Mouse (Mus musculus): ENCODE results near the gene Pemt. TPM values are rescaled to one million over a fixed set of nuclear protein-coding genes. Genes with fewer than 3 reads are reported as not detected.

The Pemt gene
- polyA plus RNA-seq, 2 experiments: 5.4 to 7.2 TPM

DNA sequence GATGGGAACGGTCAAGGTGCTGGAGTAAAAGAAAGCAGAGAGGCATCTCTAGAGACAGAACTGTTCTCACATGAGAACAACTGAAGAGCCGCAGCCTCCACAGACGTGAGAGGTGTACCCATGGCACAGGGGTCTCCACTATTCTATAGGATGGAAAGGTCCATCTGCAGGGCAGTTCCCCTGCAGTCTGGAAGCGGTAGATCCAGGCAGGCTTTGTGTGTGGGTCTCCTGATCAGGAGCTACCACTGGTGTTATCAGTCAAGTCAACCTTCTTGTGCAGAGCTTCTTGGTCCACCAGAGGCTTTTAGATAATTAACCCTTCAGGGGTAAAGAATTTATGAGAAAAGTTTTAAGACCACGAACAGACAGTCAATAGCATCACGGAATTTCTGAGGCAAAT lies 10.2 kb upstream of the Pemt start:
- no peak for TF ChIP-seq POLR2A (IDR thresholded peaks at IDR 0.05; ENCODE audit: borderline replicate concordance, extremely low read depth, insufficient read depth, insufficient read length)
- Histone ChIP-seq H3K27me3 (ENCODE audit: control insufficient read depth, insufficient read depth, low read length) (no peaks in the 10 kb centered on the region), H3K9ac (ENCODE audit: low read depth, low read length, severe bottlenecking) (no peak overlapping the region), H3K4me3 (replicated peaks; ENCODE audit: low read length) (no peak overlapping the region), H3K9me3 (ENCODE audit: control insufficient read depth, low read length) (no peaks in the 10 kb centered on the region), H3K27ac (replicated peaks; ENCODE audit: low read depth, low read length) (no peak overlapping the region), H3K36me3 (ENCODE audit: control insufficient read depth, insufficient read depth, low read length) (no peaks in the 10 kb centered on the region), H3K4me2 (replicated peaks; ENCODE audit: low read depth, low read length, severe bottlenecking) (no peak overlapping the region), H3K4me1 (ENCODE audit: control insufficient read depth, insufficient read depth, low read length) (no peaks in the 10 kb centered on the region)
- ATAC-seq (ENCODE audit: low FRiP score, low read depth) (no peak), DNase-seq (ENCODE audit: low spot score) (no peak)
- 80% methylated on average over 6 of the region's 6 CpGs for WGBS

GRCm38 (mm10) chr11:60048841-60049240 lies 2.6 kb upstream of the Pemt start:
- Histone ChIP-seq H3K9ac (ENCODE audit: low read depth, low read length, severe bottlenecking) (no peak overlapping the region), H3K4me2 (replicated peaks; ENCODE audit: low read depth, low read length, severe bottlenecking) (no peak overlapping the region), H3K27ac (replicated peaks; ENCODE audit: low read depth, low read length) (no peak overlapping the region), H3K4me3 (replicated peaks; ENCODE audit: low read length) (no peak overlapping the region), H3K4me1 (ENCODE audit: control insufficient read depth, insufficient read depth, low read length) (peaks cover 4% of the 10 kb centered on the region; the same call in 1 of the 2 replicates), H3K27me3 (ENCODE audit: control insufficient read depth, insufficient read depth, low read length) (no peaks in the 10 kb centered on the region), H3K36me3 (ENCODE audit: control insufficient read depth, insufficient read depth, low read length) (no peaks in the 10 kb centered on the region), H3K9me3 (ENCODE audit: control insufficient read depth, low read length) (no peaks in the 10 kb centered on the region)
- ATAC-seq (ENCODE audit: low FRiP score, low read depth): no peak
- 90% methylated on average over 2 of the region's 2 CpGs for WGBS
- no peak for TF ChIP-seq POLR2A (IDR thresholded peaks at IDR 0.05; ENCODE audit: borderline replicate concordance, extremely low read depth, insufficient read depth, insufficient read length)
- DNase-seq (ENCODE audit: low spot score): no peak

DNA sequence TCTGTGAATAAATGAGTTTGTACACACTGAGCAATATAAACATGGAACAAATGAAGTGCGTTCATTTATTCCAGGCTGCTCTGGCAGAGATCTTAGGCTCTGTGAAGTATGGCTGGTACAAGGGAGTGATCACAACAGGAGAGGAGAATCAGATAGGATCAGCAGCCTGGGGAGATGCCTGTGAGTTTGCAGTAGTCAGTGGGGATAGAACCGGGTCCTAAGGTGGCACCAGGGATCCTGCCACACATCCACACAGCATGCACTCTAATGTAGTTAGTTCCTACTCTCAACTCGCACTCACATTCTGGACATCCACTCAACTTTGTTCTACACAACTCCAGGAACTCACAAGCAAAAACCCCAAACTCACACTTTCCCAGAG lies 622 bp downstream of the Pemt start:
- H3K4me2 ChIP-seq (replicated peaks; ENCODE audit: low read depth, low read length, severe bottlenecking): peak overlapping the region; percentile 56
- no peaks in the 10 kb centered on the region for H3K36me3 ChIP-seq (ENCODE audit: control insufficient read depth, insufficient read depth, low read length)
- DNase-seq (ENCODE audit: low spot score): no peak
- 8% methylated on average over 3 of the region's 3 CpGs for WGBS
- H3K9me3 ChIP-seq (ENCODE audit: control insufficient read depth, low read length): no peaks in the 10 kb centered on the region
- peaks cover 4% of the 10 kb centered on the region; the same call in 1 of the 2 replicates for H3K4me1 ChIP-seq (ENCODE audit: control insufficient read depth, insufficient read depth, low read length)
- H3K27me3 ChIP-seq (ENCODE audit: control insufficient read depth, insufficient read depth, low read length): no peaks in the 10 kb centered on the region
- peak overlapping the region; percentile 52 for H3K9ac ChIP-seq (ENCODE audit: low read depth, low read length, severe bottlenecking)
- no peak for TF ChIP-seq POLR2A (IDR thresholded peaks at IDR 0.05; ENCODE audit: borderline replicate concordance, extremely low read depth, insufficient read depth, insufficient read length)
- ATAC-seq (ENCODE audit: low FRiP score, low read depth): no peak
- peak overlapping the region; percentile 49 for H3K4me3 ChIP-seq (replicated peaks; ENCODE audit: low read length)
- no peak overlapping the region; the same call in 1 of the 2 replicates for H3K27ac ChIP-seq (replicated peaks; ENCODE audit: low read depth, low read length)

- H3K4me3 ChIP-seq (replicated peaks; ENCODE audit: low read length): no peak overlapping the region
- no peak overlapping the region for H3K4me2 ChIP-seq (replicated peaks; ENCODE audit: low read depth, low read length, severe bottlenecking)
- no peaks in the 10 kb centered on the region for H3K36me3 ChIP-seq (ENCODE audit: control insufficient read depth, insufficient read depth, low read length)
- WGBS: 96% methylated on average over 1 of the region's 1 CpGs
- no peaks in the 10 kb centered on the region for H3K9me3 ChIP-seq (ENCODE audit: control insufficient read depth, low read length)
- no peak for TF ChIP-seq POLR2A (IDR thresholded peaks at IDR 0.05; ENCODE audit: borderline replicate concordance, extremely low read depth, insufficient read depth, insufficient read length)
- no peak overlapping the region for H3K9ac ChIP-seq (ENCODE audit: low read depth, low read length, severe bottlenecking)
- peaks cover 4% of the 10 kb centered on the region; the same call in 1 of the 2 replicates for H3K4me1 ChIP-seq (ENCODE audit: control insufficient read depth, insufficient read depth, low read length)
- DNase-seq (ENCODE audit: low spot score): no peak
- H3K27me3 ChIP-seq (ENCODE audit: control insufficient read depth, insufficient read depth, low read length): no peaks in the 10 kb centered on the region
- ATAC-seq (ENCODE audit: low FRiP score, low read depth): no peak
- no peak overlapping the region for H3K27ac ChIP-seq (replicated peaks; ENCODE audit: low read depth, low read length)
Measured at GRCm38 (mm10) chr11:60044777-60045176, 1.5 kb downstream of the Pemt start.

DNA sequence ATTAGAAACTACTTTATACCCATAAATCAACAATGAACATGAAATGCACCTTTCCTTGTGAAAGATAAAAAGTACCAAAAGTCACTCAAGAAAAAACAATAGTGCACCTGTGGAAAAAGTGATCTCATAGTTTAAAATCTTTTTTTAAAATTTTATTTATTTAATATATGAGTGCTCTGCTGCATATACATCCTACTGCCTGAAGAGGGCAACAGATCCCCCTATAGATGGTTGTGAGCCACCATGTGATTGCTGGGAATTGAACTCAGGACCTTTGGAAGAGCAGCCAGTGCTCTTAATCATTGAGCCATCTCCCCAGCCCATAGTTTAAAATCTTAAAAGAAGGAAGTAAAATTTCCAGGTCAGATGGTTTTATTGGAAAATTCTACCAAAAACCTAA lies 4.0 kb downstream of the Pemt start:
- Histone ChIP-seq H3K4me2 (replicated peaks; ENCODE audit: low read depth, low read length, severe bottlenecking) (no peak overlapping the region), H3K4me1 (ENCODE audit: control insufficient read depth, insufficient read depth, low read length) (peaks cover 4% of the 10 kb centered on the region; the same call in 1 of the 2 replicates), H3K36me3 (ENCODE audit: control insufficient read depth, insufficient read depth, low read length) (no peaks in the 10 kb centered on the region), H3K4me3 (replicated peaks; ENCODE audit: low read length) (no peak overlapping the region), H3K9ac (ENCODE audit: low read depth, low read length, severe bottlenecking) (no peak overlapping the region), H3K27ac (replicated peaks; ENCODE audit: low read depth, low read length) (no peak overlapping the region), H3K27me3 (ENCODE audit: control insufficient read depth, insufficient read depth, low read length) (no peaks in the 10 kb centered on the region), H3K9me3 (ENCODE audit: control insufficient read depth, low read length) (no peaks in the 10 kb centered on the region)
- DNase-seq (ENCODE audit: low spot score): no peak
- no peak for TF ChIP-seq POLR2A (IDR thresholded peaks at IDR 0.05; ENCODE audit: borderline replicate concordance, extremely low read depth, insufficient read depth, insufficient read length)
- ATAC-seq (ENCODE audit: low FRiP score, low read depth): no peak

All from limb, embryonic 14.5 days (tissue).